Mouse (Mus musculus): ENCODE measurements around the gene Ccdc150. TPM values are rescaled to one million over a fixed set of nuclear protein-coding genes. Genes with fewer than 3 reads are reported as not detected.

Gene Ccdc150
- polyA plus RNA-seq, 2 experiments, result 0.06 to 0.23 TPM

DNA sequence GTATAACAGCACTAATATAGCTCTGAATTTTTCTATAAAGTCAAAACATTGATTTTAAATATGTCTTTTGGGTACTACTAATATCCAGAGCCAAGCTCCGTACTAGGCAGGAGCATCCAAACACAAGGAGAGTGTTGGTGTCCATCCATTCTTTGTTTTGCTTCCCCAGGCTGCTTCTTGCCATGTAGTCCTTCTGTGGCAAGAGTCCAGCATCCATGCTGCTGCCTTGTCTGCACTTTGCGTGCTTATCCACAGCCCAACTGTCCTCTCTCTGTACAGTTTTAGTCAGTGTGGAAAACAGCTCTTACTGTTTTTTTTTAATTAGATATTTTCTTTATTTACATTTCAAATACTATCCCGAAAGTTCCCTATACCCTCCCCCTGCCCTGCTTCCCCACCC, 30.2 kb downstream of the Ccdc150 start:
- WGBS (ENCODE audit: insufficient replicate concordance), result 53% methylated on average over 3 of the region's 3 CpGs

DNA sequence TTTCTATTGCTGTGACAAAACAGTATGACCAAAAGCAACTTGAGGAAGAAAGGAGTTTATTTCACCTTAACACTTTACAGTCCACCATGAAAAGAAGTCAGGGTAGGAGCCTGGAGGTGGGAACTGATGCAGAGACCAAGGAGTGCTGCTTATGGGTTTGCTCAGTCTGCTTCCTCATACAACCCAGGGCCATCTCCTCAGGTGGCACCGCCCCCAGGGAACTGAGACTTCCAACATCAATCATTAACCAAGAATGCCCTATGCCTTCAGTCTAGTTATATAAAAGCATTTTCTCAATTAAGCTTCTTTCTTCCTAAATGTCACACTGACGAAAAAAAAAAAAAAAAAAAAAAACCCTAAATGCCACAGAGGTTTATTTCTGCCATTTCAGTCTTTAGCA, 55.9 kb downstream of the Ccdc150 start:
- no peaks in the 10 kb centered on the region for H3K36me3 ChIP-seq (replicated peaks; ENCODE audit: control insufficient read depth, insufficient read depth, low read depth)
- no peaks in the 10 kb centered on the region for H3K4me1 ChIP-seq (replicated peaks; ENCODE audit: control insufficient read depth in 2 of 2, insufficient read depth in 2 of 2, low read length in 1 of 2)
- no peaks in the 10 kb centered on the region for H3K9me3 ChIP-seq (ENCODE audit: control insufficient read depth, low read length)
- no peak overlapping the region for H3K4me2 ChIP-seq (ENCODE audit: low read depth)
- no peaks in the 10 kb centered on the region for H3K27me3 ChIP-seq (ENCODE audit: control insufficient read depth, insufficient read depth, low read length)
- H3K4me3 ChIP-seq (ENCODE audit: insufficient read depth in 1 of 2, low read depth in 2 of 2, low read length in 2 of 2), result no peak overlapping the region
- WGBS (ENCODE audit: insufficient replicate concordance), result 33% methylated on average over 2 of the region's 2 CpGs
- no peak for TF ChIP-seq CTCF (IDR thresholded peaks at IDR 0.05; ENCODE audit: low read depth)
- no peak for TF ChIP-seq EP300 (IDR thresholded peaks at IDR 0.05; ENCODE audit: low read depth)
- H3K27ac ChIP-seq, result no peak overlapping the region
- DNase-seq (ENCODE audit: low read depth in 3 of 3, low spot score in 3 of 3), result no peak
- ATAC-seq (ENCODE audit: insufficient read depth), result no peak
- H3K9ac ChIP-seq (replicated peaks), result no peak overlapping the region

More for the DNA sequence above, 30.2 kb downstream of the Ccdc150 start:
- Histone ChIP-seq H3K4me2 (ENCODE audit: low read depth) (no peak overlapping the region), H3K27ac (no peak overlapping the region), H3K4me3 (ENCODE audit: insufficient read depth in 1 of 2, low read depth in 2 of 2, low read length in 2 of 2) (no peak overlapping the region), H3K9ac (replicated peaks) (no peak overlapping the region), H3K4me1 (replicated peaks; ENCODE audit: control insufficient read depth in 2 of 2, insufficient read depth in 2 of 2, low read length in 1 of 2) (no peaks in the 10 kb centered on the region), H3K27me3 (ENCODE audit: control insufficient read depth, insufficient read depth, low read length) (no peaks in the 10 kb centered on the region), H3K9me3 (ENCODE audit: control insufficient read depth, low read length) (no peaks in the 10 kb centered on the region), H3K36me3 (replicated peaks; ENCODE audit: control insufficient read depth, insufficient read depth, low read depth) (no peaks in the 10 kb centered on the region)
- DNase-seq (ENCODE audit: low read depth in 3 of 3, low spot score in 3 of 3) (no peak), ATAC-seq (ENCODE audit: insufficient read depth) (no peak)
- TF ChIP-seq EP300 (IDR thresholded peaks at IDR 0.05; ENCODE audit: low read depth), result no peak
- TF ChIP-seq CTCF (IDR thresholded peaks at IDR 0.05; ENCODE audit: low read depth), result no peak

DNA sequence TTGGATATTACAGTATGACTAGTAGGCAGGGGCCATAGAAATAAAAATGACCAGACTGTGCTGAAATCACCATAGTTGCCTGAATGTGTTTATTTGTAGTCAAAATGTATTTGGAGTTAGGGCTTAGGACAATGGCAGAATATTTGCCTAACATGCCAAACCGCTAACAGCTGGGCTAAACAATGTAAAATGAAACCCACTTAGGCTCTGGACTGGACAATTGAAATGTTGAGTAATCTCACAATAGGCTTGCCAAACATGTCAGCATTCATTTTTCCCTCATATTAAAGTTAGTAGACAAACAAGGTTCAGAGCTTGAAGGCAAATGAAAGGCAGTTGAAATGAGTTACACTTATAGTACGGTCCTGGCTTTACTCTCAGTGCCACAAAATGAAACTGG, 76.2 kb downstream of the Ccdc150 start:
- TF ChIP-seq CTCF (IDR thresholded peaks at IDR 0.05; ENCODE audit: low read depth), result no peak
- TF ChIP-seq EP300 (IDR thresholded peaks at IDR 0.05; ENCODE audit: low read depth), result no peak
- H3K36me3 ChIP-seq (replicated peaks; ENCODE audit: control insufficient read depth, insufficient read depth, low read depth), result no peaks in the 10 kb centered on the region
- DNase-seq (ENCODE audit: low read depth in 3 of 3, low spot score in 3 of 3) (no peak), ATAC-seq (ENCODE audit: insufficient read depth) (no peak)
- 64% methylated on average over 2 of the region's 2 CpGs for WGBS (ENCODE audit: insufficient replicate concordance)
- H3K9me3 ChIP-seq (ENCODE audit: control insufficient read depth, low read length), result no peaks in the 10 kb centered on the region; the same call in 1 of the 2 replicates
- H3K27ac ChIP-seq, result no peak overlapping the region
- H3K9ac ChIP-seq (replicated peaks), result no peak overlapping the region
- H3K27me3 ChIP-seq (ENCODE audit: control insufficient read depth, insufficient read depth, low read length), result no peaks in the 10 kb centered on the region
- no peak overlapping the region for H3K4me3 ChIP-seq (ENCODE audit: insufficient read depth in 1 of 2, low read depth in 2 of 2, low read length in 2 of 2)
- no peaks in the 10 kb centered on the region for H3K4me1 ChIP-seq (replicated peaks; ENCODE audit: control insufficient read depth in 2 of 2, insufficient read depth in 2 of 2, low read length in 1 of 2)
- no peak overlapping the region for H3K4me2 ChIP-seq (ENCODE audit: low read depth)

DNA sequence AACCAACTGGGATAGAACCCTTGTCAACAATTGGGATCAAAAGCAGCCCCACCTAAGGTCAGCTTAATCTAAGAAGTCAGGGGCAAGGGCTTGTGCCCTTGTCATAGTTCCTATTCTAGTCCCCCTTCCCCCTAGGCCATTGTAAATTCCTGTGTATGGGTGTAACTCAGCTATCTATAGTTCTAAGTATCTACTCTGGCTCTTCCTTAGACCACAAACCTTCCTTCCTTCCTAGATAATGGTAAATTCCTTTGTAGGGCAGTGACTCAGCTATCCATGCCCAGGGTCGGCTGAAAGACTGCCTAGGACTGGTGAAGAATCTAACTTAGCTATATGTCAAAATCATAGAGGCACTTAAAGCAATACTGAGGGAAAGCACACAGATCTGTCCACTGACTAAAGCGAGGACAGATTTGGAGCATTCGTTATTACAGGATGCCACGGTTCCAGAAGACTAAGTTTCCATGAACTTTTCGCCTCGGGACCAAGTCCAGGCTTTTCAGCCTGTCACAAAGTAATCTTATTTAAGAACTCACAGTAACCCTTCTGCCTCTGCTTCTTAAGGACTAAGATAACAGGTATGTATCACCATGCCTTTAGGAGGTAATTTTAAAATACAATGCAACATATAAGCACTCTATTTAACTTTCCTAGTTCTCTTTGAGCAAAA, 77.5 kb downstream of the Ccdc150 start:
- Histone ChIP-seq H3K27me3 (ENCODE audit: control insufficient read depth, insufficient read depth, low read length) (no peaks in the 10 kb centered on the region), H3K9ac (replicated peaks) (no peak overlapping the region), H3K36me3 (replicated peaks; ENCODE audit: control insufficient read depth, insufficient read depth, low read depth) (no peaks in the 10 kb centered on the region), H3K9me3 (ENCODE audit: control insufficient read depth, low read length) (no peaks in the 10 kb centered on the region; the same call in 1 of the 2 replicates), H3K4me1 (replicated peaks; ENCODE audit: control insufficient read depth in 2 of 2, insufficient read depth in 2 of 2, low read length in 1 of 2) (no peaks in the 10 kb centered on the region), H3K4me3 (ENCODE audit: insufficient read depth in 1 of 2, low read depth in 2 of 2, low read length in 2 of 2) (no peak overlapping the region), H3K4me2 (ENCODE audit: low read depth) (no peak overlapping the region), H3K27ac (no peak overlapping the region)
- DNase-seq (ENCODE audit: low read depth in 3 of 3, low spot score in 3 of 3) (no peak), ATAC-seq (ENCODE audit: insufficient read depth) (no peak)
- TF ChIP-seq EP300 (IDR thresholded peaks at IDR 0.05; ENCODE audit: low read depth) (no peak), CTCF (IDR thresholded peaks at IDR 0.05; ENCODE audit: low read depth) (no peak)
- 53% methylated on average over 6 of the region's 6 CpGs for WGBS (ENCODE audit: insufficient replicate concordance)

DNA sequence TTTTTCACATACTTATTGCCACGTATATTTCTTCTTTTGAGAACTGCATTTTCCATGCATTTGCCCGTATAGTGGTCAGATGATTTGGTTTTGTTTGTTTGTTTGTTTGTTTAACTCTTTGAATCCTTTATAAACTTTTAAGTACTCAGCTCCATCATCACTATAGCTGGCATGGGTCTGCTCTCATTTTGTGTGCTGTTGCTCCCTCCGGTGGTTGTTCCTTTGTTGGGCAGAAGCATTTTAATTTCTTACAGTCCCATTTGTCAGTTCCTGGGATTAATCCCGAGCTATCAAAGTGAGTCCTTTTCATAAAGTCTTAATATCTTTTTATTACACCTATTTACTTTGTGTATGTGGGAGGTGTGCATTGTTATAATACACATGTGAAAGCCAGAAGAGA, 82.5 kb downstream of the Ccdc150 start:
- Histone ChIP-seq H3K9ac (replicated peaks) (no peak overlapping the region), H3K9me3 (ENCODE audit: control insufficient read depth, low read length) (no peaks in the 10 kb centered on the region), H3K4me3 (ENCODE audit: insufficient read depth in 1 of 2, low read depth in 2 of 2, low read length in 2 of 2) (no peak overlapping the region), H3K4me2 (ENCODE audit: low read depth) (no peak overlapping the region), H3K4me1 (replicated peaks; ENCODE audit: control insufficient read depth in 2 of 2, insufficient read depth in 2 of 2, low read length in 1 of 2) (no peaks in the 10 kb centered on the region), H3K36me3 (replicated peaks; ENCODE audit: control insufficient read depth, insufficient read depth, low read depth) (no peaks in the 10 kb centered on the region), H3K27me3 (ENCODE audit: control insufficient read depth, insufficient read depth, low read length) (no peaks in the 10 kb centered on the region), H3K27ac (no peak overlapping the region)
- TF ChIP-seq EP300 (IDR thresholded peaks at IDR 0.05; ENCODE audit: low read depth) (no peak), CTCF (IDR thresholded peaks at IDR 0.05; ENCODE audit: low read depth) (no peak)
- ATAC-seq (ENCODE audit: insufficient read depth) (no peak), DNase-seq (ENCODE audit: low read depth in 3 of 3, low spot score in 3 of 3) (no peak)
- 44% methylated on average over 4 of the region's 4 CpGs for WGBS (ENCODE audit: insufficient replicate concordance)

Measured in liver, embryonic 14.5 days (tissue).